Mouse (Mus musculus) brain, adult 2 months (tissue): ENCODE results near the gene Vmn1r225.
"Not testable (repeated sequence)": the region's sequence is repeated elsewhere in the genome, so short reads cannot be mapped to it uniquely, and the experiment has no call there.

Source experiments
- DNase-seq: peaks from one replicate; pipeline ENCODE4 v3.0.0; 2011; ENCODE audit warnings: low read depth, low spot score

The Vmn1r225 gene

DNA sequence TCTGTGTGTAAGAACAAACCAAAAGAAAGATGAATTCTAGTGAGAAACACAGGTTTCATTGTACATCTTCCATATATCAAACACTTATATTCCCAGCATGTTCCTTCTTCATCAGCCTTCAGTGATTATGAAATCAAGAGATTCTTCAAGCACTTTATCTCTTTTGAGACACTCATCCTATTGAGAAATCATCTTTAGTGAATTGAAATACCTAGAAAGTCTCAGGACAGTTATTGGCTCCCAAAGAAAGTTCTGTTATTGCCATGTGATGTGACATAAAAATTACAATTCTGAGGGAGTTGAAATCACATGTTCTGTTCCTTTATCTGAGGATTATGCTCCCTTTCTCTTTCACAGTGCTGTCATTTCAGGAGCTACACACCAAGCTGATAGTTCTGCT, at the start of gene Vmn1r225:
Vmn1r225 (plus strand) TSS at position 301 of the 400 bp plus-strand sequence.
- DNase-seq: no peak

DNA sequence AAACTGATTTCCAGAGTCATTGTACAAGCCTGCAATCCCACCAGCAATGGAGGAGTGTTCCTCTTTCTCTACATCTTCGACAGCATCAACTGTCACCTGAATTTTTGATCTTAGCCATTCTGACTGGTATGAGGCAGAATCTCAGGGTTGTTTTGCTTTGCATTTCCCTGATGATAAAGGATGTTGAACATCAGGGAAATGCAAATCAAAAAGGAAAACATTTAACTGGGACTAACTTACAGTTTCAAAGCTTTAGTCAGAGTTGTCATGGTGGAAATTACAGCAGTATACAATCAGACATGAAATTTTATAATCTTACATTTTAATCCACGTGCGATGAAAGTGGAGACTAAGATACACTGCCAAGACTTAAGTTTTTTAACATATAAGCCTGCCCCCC, 24.6 kb upstream of the Vmn1r225 start:
- DNase-seq: no peak

DNA sequence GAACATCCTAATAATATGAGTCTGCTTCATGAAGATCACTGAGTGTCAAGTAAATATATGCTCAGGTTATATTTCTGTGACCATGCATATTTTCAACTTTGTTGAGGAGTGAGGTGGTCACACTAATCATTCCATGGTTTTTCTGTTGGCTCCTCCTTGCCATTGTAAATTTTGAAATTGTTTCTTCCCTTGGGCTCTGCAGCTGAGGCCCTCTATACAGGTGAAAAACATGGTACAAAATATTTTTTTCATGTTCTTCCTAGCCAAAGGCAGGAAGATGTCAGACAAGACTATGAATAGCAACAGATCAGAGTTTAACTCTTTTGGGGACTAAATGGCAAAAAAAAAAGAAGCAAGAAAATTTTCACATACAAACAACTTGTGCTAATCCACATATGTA, 16.7 kb upstream of the Vmn1r225 start, which contains the start of gene Vmn2r108:
Vmn2r108 (minus strand) TSS at position 101 of the 400 bp plus-strand sequence.
- no peak for DNase-seq

DNA sequence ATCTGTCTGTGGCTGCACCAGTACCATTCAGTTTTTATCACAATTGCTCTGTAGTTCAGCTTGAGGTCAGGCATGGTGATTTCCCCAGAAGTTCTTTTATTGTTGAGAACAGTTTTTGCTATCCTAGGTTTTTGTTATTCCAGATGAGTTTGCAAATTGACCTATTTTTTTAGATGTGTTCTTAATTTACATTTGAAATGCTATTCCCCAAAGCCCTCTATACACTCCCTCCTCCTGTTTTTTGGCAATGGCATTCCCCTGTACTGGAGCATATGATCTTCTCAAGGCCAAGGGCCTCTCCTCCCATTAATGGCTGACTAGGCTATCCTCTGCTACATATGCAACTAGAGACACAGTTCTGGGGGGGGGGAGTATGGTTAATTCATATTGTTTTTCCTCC, 10.3 kb downstream of the Vmn1r225 start:
- not testable (repeated sequence) for DNase-seq
